8 mouse cellular contexts compared by ENCODE assay signal in genomic region chr19:8837251-8837791, GRCm38 (mm10). TPM values are rescaled to one million over a fixed set of nuclear protein-coding genes. Genes with fewer than 3 reads are reported as not detected.
DNase-seq lines count a peak whose midpoint lies in the region; ATAC-seq and TF ChIP-seq lines count a peak whose summit lies in the region.

Gene Bscl2 (plus strand): TSS chr19:8837467.

- ATAC-seq in forebrain, embryonic 15.5 days (replicated peaks), result peak; percentile 71
- ATAC-seq in liver, postnatal 0 days, result peak; percentile 84
- peak; percentile 71 for ATAC-seq in neural tube, embryonic 13.5 days (ENCODE audit: low read depth)

- peak within 1 kb of the TSS; percentile 92 for H3K27ac ChIP-seq in CH12.LX (ENCODE audit: insufficient read depth, low read depth)
- H3K27ac ChIP-seq in forebrain, embryonic 15.5 days (replicated peaks), result peak within 1 kb of the TSS; percentile 98
- peak within 1 kb of the TSS; percentile 91 for H3K27ac ChIP-seq in liver, postnatal 0 days (ENCODE audit: low read depth)
- H3K27ac ChIP-seq in neural tube, embryonic 13.5 days (replicated peaks), result peak within 1 kb of the TSS; percentile 99
- H3K27ac ChIP-seq in testis, adult 2 months (ENCODE audit: control insufficient read depth, insufficient read depth, low read depth, low read length), result peak within 1 kb of the TSS; percentile 92

- no peaks in the 10 kb centered on the region for H3K9me3 ChIP-seq in CH12.LX (replicated peaks; ENCODE audit: low read length)
- no peaks in the 10 kb centered on the region for H3K9me3 ChIP-seq in forebrain, embryonic 15.5 days
- H3K9me3 ChIP-seq in liver, postnatal 0 days (ENCODE audit: low read length), result no peaks in the 10 kb centered on the region
- H3K9me3 ChIP-seq in neural tube, embryonic 13.5 days, result no peaks in the 10 kb centered on the region

- H3K36me3 ChIP-seq in CH12.LX (replicated peaks in 1 of 2; ENCODE audit: control insufficient read depth in 1 of 2, insufficient read depth in 1 of 2, low read length in 1 of 2), result peaks cover 20 to 53% of the 10 kb centered on the region in 2 experiments
- peaks cover 40% of the 10 kb centered on the region for H3K36me3 ChIP-seq in forebrain, embryonic 15.5 days
- H3K36me3 ChIP-seq in liver, postnatal 0 days (replicated peaks; ENCODE audit: insufficient read depth, low read length), result peaks cover 29% of the 10 kb centered on the region
- peaks cover 45% of the 10 kb centered on the region for H3K36me3 ChIP-seq in neural tube, embryonic 13.5 days
- H3K36me3 ChIP-seq in testis, adult 2 months (ENCODE audit: control insufficient read depth, insufficient read depth, low read length), result peaks cover 2% of the 10 kb centered on the region; the same call in 1 of the 2 replicates

- dilution Hi-C loops in CH12.LX (cut with MboI; ENCODE audit: extremely low pct_ligation_motif_present, extremely low pct_unique_long_range_greater_than_20kb, low sequenced_read_pairs), result no loop called here

- under 1% methylated on average over 38 of the region's 38 CpGs for WGBS in forebrain, embryonic 15.5 days
- 1% methylated on average over 38 of the region's 38 CpGs for WGBS in liver, postnatal 0 days (ENCODE audit: insufficient replicate concordance)
- WGBS in neural tube, embryonic 13.5 days, result under 1% methylated on average over 38 of the region's 38 CpGs

- peaks cover 11 to 45% of the 10 kb centered on the region in 2 experiments for H3K4me1 ChIP-seq in CH12.LX (ENCODE audit: control insufficient read depth in 1 of 2, insufficient read depth in 2 of 2)
- peaks cover 25% of the 10 kb centered on the region for H3K4me1 ChIP-seq in forebrain, embryonic 15.5 days
- peaks cover 32% of the 10 kb centered on the region for H3K4me1 ChIP-seq in liver, postnatal 0 days (ENCODE audit: insufficient read depth)
- peaks cover 51% of the 10 kb centered on the region for H3K4me1 ChIP-seq in neural tube, embryonic 13.5 days (replicated peaks)
- H3K4me1 ChIP-seq in testis, adult 2 months (ENCODE audit: control insufficient read depth, insufficient read depth, low read length), result peaks cover 18% of the 10 kb centered on the region

- DNase-seq in CH12.LX (ENCODE audit: extremely low read depth), result peak; percentile 72
- peak; percentile 83 for DNase-seq in cerebellum, adult 11 months
- peak; percentile 78 to 84 for DNase-seq in heart, postnatal 14 days
- DNase-seq in layer of hippocampus, adult 11-12 months (ENCODE audit: low spot score), result peak; percentile 91
- peak; percentile 86 for DNase-seq in liver, postnatal 0 days

- H3K79me2 ChIP-seq in CH12.LX (replicated peaks; ENCODE audit: control insufficient read depth, extremely low read depth, insufficient read depth, poor library complexity, severe bottlenecking), result peaks cover 20% of the 10 kb centered on the region

- peak within 1 kb of the TSS; percentile 75 for H3K9ac ChIP-seq in CH12.LX (ENCODE audit: insufficient read depth, low read depth)
- peak within 1 kb of the TSS; percentile 75 for H3K9ac ChIP-seq in forebrain, embryonic 15.5 days (replicated peaks)
- peak within 1 kb of the TSS; percentile 77 for H3K9ac ChIP-seq in liver, postnatal 0 days (replicated peaks)
- H3K9ac ChIP-seq in neural tube, embryonic 13.5 days, result peak within 1 kb of the TSS; percentile 93

- TF ChIP-seq POLR2A in CH12.LX (IDR thresholded peaks at IDR 0.05; ENCODE audit: low read depth, low read length), result peak; percentile 80
- TF ChIP-seq POLR2A in testis, adult 2 months (IDR thresholded peaks at IDR 0.05; ENCODE audit: control insufficient read depth, low read depth, low read length), result peak; percentile 83

- peak; percentile 1; the same call in 1 of the 2 replicates for TF ChIP-seq RAD21 in CH12.LX (IDR thresholded peaks at IDR 0.05; ENCODE audit: low read depth, low read length)

- H3K4me2 ChIP-seq in CH12.LX (ENCODE audit: insufficient read depth, low read depth, poor library complexity, severe bottlenecking), result peak within 1 kb of the TSS; percentile 96
- H3K4me2 ChIP-seq in forebrain, embryonic 15.5 days (replicated peaks), result peak within 1 kb of the TSS; percentile 71
- peak within 1 kb of the TSS; percentile 97 for H3K4me2 ChIP-seq in liver, postnatal 0 days (ENCODE audit: low read depth, low read length)
- H3K4me2 ChIP-seq in neural tube, embryonic 13.5 days, result peak within 1 kb of the TSS; percentile 77

- TF ChIP-seq CTCF in CH12.LX (conservative IDR thresholded peaks at IDR 0.05 in 1 of 2, IDR thresholded peaks at IDR 0.05 in 1 of 2; ENCODE audit: low read depth in 2 of 2, low read length in 2 of 2), result peak in 1 of 2 experiments; percentile 65; a peak in 2 of 4 replicates
- TF ChIP-seq CTCF in liver, postnatal 0 days (IDR thresholded peaks at IDR 0.05; ENCODE audit: low read depth), result peak; percentile 70
- peak; percentile 12; the same call in 1 of the 2 replicates for TF ChIP-seq CTCF in testis, adult 2 months (IDR thresholded peaks at IDR 0.05; ENCODE audit: control insufficient read depth, insufficient read depth, insufficient replicate concordance, low read depth, low read length)

- no peaks in the 10 kb centered on the region for H3K27me3 ChIP-seq in CH12.LX (replicated peaks)
- H3K27me3 ChIP-seq in forebrain, embryonic 15.5 days, result no peaks in the 10 kb centered on the region
- H3K27me3 ChIP-seq in liver, postnatal 0 days (ENCODE audit: insufficient read depth, low read length), result no peaks in the 10 kb centered on the region
- H3K27me3 ChIP-seq in neural tube, embryonic 13.5 days, result no peaks in the 10 kb centered on the region
- H3K27me3 ChIP-seq in testis, adult 2 months (ENCODE audit: control insufficient read depth, insufficient read depth, low read length), result no peaks in the 10 kb centered on the region

- in situ Hi-C loops in CH12.LX (cut with MboI; ENCODE audit: low pct_ligation_motif_present, low pct_unique_long_range_greater_than_20kb, low sequenced_read_pairs), result loop anchor here (25.0 kb wide), 1 partner anchor 1025 kb away; no protein-coding TSS in a partner anchor

- TF ChIP-seq EP300 in CH12.LX (IDR thresholded peaks at IDR 0.05; ENCODE audit: low read length), result no peak
- TF ChIP-seq EP300 in liver, postnatal 0 days (IDR thresholded peaks at IDR 0.05; ENCODE audit: low read depth), result no peak; the same call in 1 of the 2 replicates

- intact Hi-C loops in heart, postnatal 14 days (cut with DNase I), result no loop called here

- H3K4me3 ChIP-seq in CH12.LX (replicated peaks in 1 of 3; ENCODE audit: low read depth in 2 of 3, low read length in 2 of 3, poor library complexity in 1 of 3), result peak within 1 kb of the TSS; percentile 56 to 65 (median 62)
- H3K4me3 ChIP-seq in forebrain, embryonic 15.5 days, result peak within 1 kb of the TSS; percentile 60
- H3K4me3 ChIP-seq in liver, postnatal 0 days (ENCODE audit: low read depth, low read length), result peak within 1 kb of the TSS; percentile 63
- H3K4me3 ChIP-seq in neural tube, embryonic 13.5 days, result peak within 1 kb of the TSS; percentile 70
- peak within 1 kb of the TSS; percentile 93 for H3K4me3 ChIP-seq in testis, adult 2 months (ENCODE audit: control insufficient read depth, low read depth, low read length)

TF ChIP-seq in CH12.LX, 34 proteins besides CTCF, POLR2A, EP300 and RAD21:
- no peak for TF ChIP-seq GABPA (IDR thresholded peaks at IDR 0.05; ENCODE audit: insufficient replicate concordance, low read depth, low read length)
- TF ChIP-seq MAX (IDR thresholded peaks at IDR 0.05; ENCODE audit: low read length), result peak; percentile 87
- TF ChIP-seq ZNF384 (IDR thresholded peaks at IDR 0.05; ENCODE audit: low read depth, low read length), result no peak
- peak; percentile 70 for TF ChIP-seq POLR2AphosphoS2 (IDR thresholded peaks at IDR 0.05; ENCODE audit: low read depth, low read length)
- 0 out of 2 replicates have a peak, but pooled peaks have one; percentile 35 for TF ChIP-seq KAT2A (IDR thresholded peaks at IDR 0.05; ENCODE audit: insufficient replicate concordance, low read length)
- TF ChIP-seq HCFC1 (IDR thresholded peaks at IDR 0.05; ENCODE audit: low read depth, low read length), result peak; percentile 63
- TF ChIP-seq UBTF (IDR thresholded peaks at IDR 0.05; ENCODE audit: low read depth, low read length), result peak; percentile 67; the same call in 1 of the 2 replicates
- TF ChIP-seq MEF2A (IDR thresholded peaks at IDR 0.05; ENCODE audit: borderline replicate concordance, low read depth, low read length), result peak; percentile 12
- TF ChIP-seq SIN3A (IDR thresholded peaks at IDR 0.05; ENCODE audit: low read length), result no peak
- TF ChIP-seq ZMIZ1 (IDR thresholded peaks at IDR 0.05; ENCODE audit: low read depth, low read length), result peak; percentile 57; the same call in 1 of the 2 replicates
- TF ChIP-seq MYC (IDR thresholded peaks at IDR 0.05; ENCODE audit: low read depth, low read length), result peak; percentile 93
- peak; percentile 44; the same call in 1 of the 2 replicates for TF ChIP-seq NELFE (IDR thresholded peaks at IDR 0.05; ENCODE audit: low read depth, low read length)
- TF ChIP-seq MXI1 (IDR thresholded peaks at IDR 0.05; ENCODE audit: low read depth, low read length), result peak; percentile 55
- no peak for TF ChIP-seq MAZ (IDR thresholded peaks at IDR 0.05; ENCODE audit: low read depth, low read length)
- no peak for TF ChIP-seq CHD2 (IDR thresholded peaks at IDR 0.05; ENCODE audit: low read length)
- TF ChIP-seq TCF12 (IDR thresholded peaks at IDR 0.05; ENCODE audit: low read depth, low read length), result peak; percentile 70
- no peak for TF ChIP-seq USF2 (conservative IDR thresholded peaks at IDR 0.05; ENCODE audit: low read depth, low read length)
- 0 out of 2 replicates have a peak, but pooled peaks have one; percentile 17 for TF ChIP-seq ELF1 (IDR thresholded peaks at IDR 0.05; ENCODE audit: low read depth, low read length)
- TF ChIP-seq NRF1 (IDR thresholded peaks at IDR 0.05; ENCODE audit: low read depth, low read length), result peak; percentile 79
- TF ChIP-seq ZC3H11A (IDR thresholded peaks at IDR 0.05; ENCODE audit: low read depth, low read length), result peak; percentile 87
- TF ChIP-seq BHLHE40 (IDR thresholded peaks at IDR 0.05; ENCODE audit: low read depth, low read length), result peak; percentile 59

RNA-seq across cellular contexts. Expression of gene Bscl2, which starts in this region (rescaled TPM):
- total RNA-seq in CH12.LX (2012; rRNA removed) (91.0 and 117 TPM in 2 replicates), CH12.LX (2014; rRNA removed) (27.9 and 30.9 TPM in 2 replicates)
- polyA plus RNA-seq in CH12.LX (2012; ENCODE audit: insufficient read length, low read depth), result 46.7 and 51.6 TPM in 2 replicates
- 80.7 and 85.2 TPM in 2 replicates for polyA plus RNA-seq in forebrain, embryonic 15.5 days (2015; fragmentation: Nextera tagmentation; extraction: Ambion mirVana)
- 10 to 100 TPM; 21.3 to 28.0 TPM for total RNA-seq in heart, postnatal 14 days (2021)
- polyA plus RNA-seq in liver, postnatal 0 days (2015; fragmentation: Nextera tagmentation; extraction: Ambion mirVana), result 30.5 and 32.7 TPM in 2 replicates
- polyA plus RNA-seq in neural tube, embryonic 13.5 days (2015; fragmentation: Nextera tagmentation; extraction: Ambion mirVana), result 82.5 and 84.2 TPM in 2 replicates
- 743 and 750 TPM in 2 replicates for polyA plus RNA-seq in testis, adult 2 months (2012; rRNA removed)

Comparison
In these comparisons a context has a peak if more than half of its experiments do, and no peak if none do; other contexts are left out.
1. Peak in every context shown above with its lines: DNase-seq, ATAC-seq, H3K4me3 ChIP-seq and H3K27ac ChIP-seq.